Mouse (Mus musculus) spleen, postnatal 14 days (tissue): ENCODE measurements around the gene Tmem218.

Experiments used
- DNase-seq, 2 experiments: peaks; one replicate each; pipeline ENCODE4 v3.0.0; 2021 to 2022; ENCODE audit warnings: low spot score in 2 of 2

The Tmem218 gene

GRCm38 (mm10) chr9:37232201-37233195, 24.5 kb downstream of the Tmem218 start:
- no peak for DNase-seq

- DNase-seq = no peak
Observed at GRCm38 (mm10) chr9:37235951-37236737, 28.1 kb downstream of the Tmem218 start.

- no peak for DNase-seq
Observed at GRCm38 (mm10) chr9:37242764-37243163, 34.7 kb downstream of the Tmem218 start.

GRCm38 (mm10) chr9:37244600-37244999, 36.6 kb downstream of the Tmem218 start:
- DNase-seq = no peak

- no peak for DNase-seq
Observed at GRCm38 (mm10) chr9:37245404-37245803, 37.4 kb downstream of the Tmem218 start.

GRCm38 (mm10) chr9:37245810-37246209, 37.8 kb downstream of the Tmem218 start:
- DNase-seq = no peak

GRCm38 (mm10) chr9:37247429-37247828, 39.4 kb downstream of the Tmem218 start:
- DNase-seq = no peak

- DNase-seq = no peak
Observed at GRCm38 (mm10) chr9:37248381-37248906, 40.4 kb downstream of the Tmem218 start.

GRCm38 (mm10) chr9:37249976-37250375, 42.0 kb downstream of the Tmem218 start:
- DNase-seq = no peak

- no peak for DNase-seq
Observed at GRCm38 (mm10) chr9:37250631-37251030, 42.6 kb downstream of the Tmem218 start.

GRCm38 (mm10) chr9:37254531-37255110, 46.6 kb downstream of the Tmem218 start:
- DNase-seq = no peak

- peak in 1 of 2 experiments; percentile 29 for DNase-seq
Observed at GRCm38 (mm10) chr9:37255149-37255888, 47.3 kb downstream of the Tmem218 start, which contains the start of gene Slc37a2. Slc37a2 (minus strand) TSS chr9:37255738.

- peak in 1 of 2 experiments; percentile 37 for DNase-seq
Observed at GRCm38 (mm10) chr9:37255889-37256225, 47.8 kb downstream of the Tmem218 start.

GRCm38 (mm10) chr9:37266622-37267021, 58.6 kb downstream of the Tmem218 start:
- DNase-seq = no peak
